Mouse (Mus musculus) forebrain, embryonic 12.5 days (tissue): ENCODE measurements around the gene Gmds. TPM values are rescaled to one million over a fixed set of nuclear protein-coding genes. Genes with fewer than 3 reads are reported as not detected.

Experiments
- ATAC-seq: fragments of 200-750 bp; cut with Nextera tagmentation; 2 replicates; pipeline ENCODE4 v1.8.0; 2017; ENCODE audit warnings: moderate TSS enrichment; ENCODE audit not compliant: low FRiP score
- H3K27ac ChIP-seq: fragments of 300-500 bp; sonication (generic); 2 replicates; pipeline ENCODE4 v1.5.1; 2016; ENCODE audit warnings: mild to moderate bottlenecking
- H3K27me3 ChIP-seq: fragments of 300-500 bp; sonication (generic); 2 replicates; pipeline ENCODE4 v1.6.1; 2016; ENCODE audit warnings: mild to moderate bottlenecking
- H3K36me3 ChIP-seq: fragments of 300-500 bp; sonication (generic); replicated peaks from 2 replicates; pipeline ENCODE4 v1.6.1; 2016; ENCODE audit warnings: mild to moderate bottlenecking
- H3K4me1 ChIP-seq: fragments of 300-500 bp; sonication (generic); 2 replicates; pipeline ENCODE4 v1.6.1; 2016
- H3K4me2 ChIP-seq: fragments of 300-500 bp; sonication (generic); 2 replicates; pipeline ENCODE4 v1.6.1; 2016; ENCODE audit warnings: mild to moderate bottlenecking, moderate library complexity
- H3K4me3 ChIP-seq: fragments of 300-500 bp; sonication (generic); replicated peaks from 2 replicates; pipeline ENCODE4 v1.5.1; 2016; ENCODE audit warnings: mild to moderate bottlenecking
- H3K9ac ChIP-seq: fragments of 300-500 bp; sonication (generic); 2 replicates; pipeline ENCODE4 v1.6.1; 2016; ENCODE audit warnings: mild to moderate bottlenecking
- H3K9me3 ChIP-seq: fragments of 300-500 bp; sonication (generic); 2 replicates; pipeline ENCODE4 v1.6.1; 2016
- WGBS: fragments of 180-500 bp; shearing (Covaris S2); methylation state at CpG from one replicate; pipeline ENCODE4 v1.1.7; 2016; 5-methylcytosine and 5-hydroxymethylcytosine counted together
- polyA plus RNA-seq: library from polyadenylated mRNA; unstranded; fragments of >200 nt; fragmentation: Nextera tagmentation; extraction: Ambion mirVana; gene quantifications from 2 replicates; pipeline ENCODE4 v1.2.1, GENCODE M21; 2016

The Gmds gene
- polyA plus RNA-seq, 1 experiment from 2014 or later: 31.4 TPM

- no peaks in the 10 kb centered on the region for H3K27me3 ChIP-seq
- no peak overlapping the region for H3K27ac ChIP-seq
- no peaks in the 10 kb centered on the region for H3K4me1 ChIP-seq
- H3K4me2 ChIP-seq: no peak overlapping the region
- no peak overlapping the region for H3K4me3 ChIP-seq
- no peak for ATAC-seq
- H3K9me3 ChIP-seq: no peaks in the 10 kb centered on the region
- H3K36me3 ChIP-seq: no peaks in the 10 kb centered on the region
- H3K9ac ChIP-seq: no peak overlapping the region
- WGBS: 83% methylated on average over 4 of the region's 4 CpGs
Measured at GRCm38 (mm10) chr13:32252276-32252675, 86.3 kb downstream of the Gmds start.

GRCm38 (mm10) chr13:32242200-32242599, 96.3 kb downstream of the Gmds start:
- H3K9ac ChIP-seq: no peak overlapping the region
- no peak for ATAC-seq

DNA sequence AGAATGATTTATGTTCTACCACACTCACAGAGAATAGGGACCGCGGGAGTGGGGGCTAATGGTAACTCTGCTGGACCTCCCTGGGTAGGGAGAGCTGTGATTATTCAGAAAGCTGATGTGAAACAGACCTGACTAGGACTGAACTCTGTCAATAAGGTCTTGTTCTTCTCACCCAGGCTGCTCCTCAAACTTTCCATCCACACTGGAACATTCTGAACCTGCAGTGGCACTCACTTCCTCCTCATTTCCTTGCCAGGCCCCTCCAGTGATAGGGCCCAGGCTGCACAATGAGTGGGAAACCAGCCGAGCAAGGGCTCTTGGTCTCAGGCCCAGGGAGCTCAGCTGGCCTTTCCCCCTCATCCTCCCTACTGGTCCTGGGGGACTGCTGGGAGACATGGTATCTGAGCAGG, 102.3 kb downstream of the Gmds start:
- Histone ChIP-seq H3K4me1 (no peaks in the 10 kb centered on the region), H3K4me3 (no peak overlapping the region), H3K36me3 (no peaks in the 10 kb centered on the region), H3K9ac (no peak overlapping the region), H3K9me3 (no peaks in the 10 kb centered on the region), H3K4me2 (no peak overlapping the region), H3K27me3 (no peaks in the 10 kb centered on the region), H3K27ac (no peak overlapping the region)
- 71% methylated on average over 3 of the region's 3 CpGs for WGBS
- no peak for ATAC-seq

More at GRCm38 (mm10) chr13:32242200-32242599, 96.3 kb downstream of the Gmds start:
- Histone ChIP-seq H3K9me3 (no peaks in the 10 kb centered on the region), H3K4me1 (no peaks in the 10 kb centered on the region), H3K27ac (no peak overlapping the region), H3K36me3 (no peaks in the 10 kb centered on the region), H3K27me3 (no peaks in the 10 kb centered on the region), H3K4me3 (no peak overlapping the region), H3K4me2 (no peak overlapping the region)
- 75% methylated on average over 4 of the region's 4 CpGs for WGBS

DNA sequence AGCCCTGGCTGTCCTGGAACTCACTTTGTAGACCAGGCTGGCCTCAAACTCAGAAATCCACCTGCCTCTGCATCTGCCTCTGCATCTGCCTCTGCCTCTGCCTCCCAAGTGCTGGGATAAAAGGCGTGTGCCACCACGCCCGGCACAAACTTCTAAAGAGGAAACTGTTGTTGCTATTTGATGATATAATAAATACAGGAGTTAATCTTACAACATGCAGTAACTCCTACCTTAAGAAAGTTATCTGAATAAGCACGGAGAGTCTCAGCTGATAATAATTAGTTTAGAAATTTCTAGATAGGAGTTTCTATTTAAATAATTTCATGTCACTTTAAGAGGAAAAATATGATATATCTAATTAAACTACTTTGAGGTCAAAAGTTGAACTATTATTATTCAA, 103.5 kb downstream of the Gmds start:
- H3K9ac ChIP-seq: no peak overlapping the region
- no peaks in the 10 kb centered on the region for H3K4me1 ChIP-seq
- no peak overlapping the region for H3K27ac ChIP-seq
- WGBS: 90% methylated on average over 4 of the region's 4 CpGs
- H3K4me2 ChIP-seq: no peak overlapping the region
- ATAC-seq: no peak
- no peak overlapping the region for H3K4me3 ChIP-seq
- H3K9me3 ChIP-seq: no peaks in the 10 kb centered on the region
- H3K27me3 ChIP-seq: no peaks in the 10 kb centered on the region
- H3K36me3 ChIP-seq: no peaks in the 10 kb centered on the region

GRCm38 (mm10) chr13:32234019-32234418, 104.5 kb downstream of the Gmds start:
- Histone ChIP-seq H3K9me3 (no peaks in the 10 kb centered on the region), H3K4me1 (no peaks in the 10 kb centered on the region), H3K27ac (no peak overlapping the region), H3K4me3 (no peak overlapping the region), H3K9ac (no peak overlapping the region), H3K4me2 (no peak overlapping the region), H3K36me3 (no peaks in the 10 kb centered on the region), H3K27me3 (no peaks in the 10 kb centered on the region)
- 83% methylated on average over 9 of the region's 9 CpGs for WGBS
- no peak for ATAC-seq

DNA sequence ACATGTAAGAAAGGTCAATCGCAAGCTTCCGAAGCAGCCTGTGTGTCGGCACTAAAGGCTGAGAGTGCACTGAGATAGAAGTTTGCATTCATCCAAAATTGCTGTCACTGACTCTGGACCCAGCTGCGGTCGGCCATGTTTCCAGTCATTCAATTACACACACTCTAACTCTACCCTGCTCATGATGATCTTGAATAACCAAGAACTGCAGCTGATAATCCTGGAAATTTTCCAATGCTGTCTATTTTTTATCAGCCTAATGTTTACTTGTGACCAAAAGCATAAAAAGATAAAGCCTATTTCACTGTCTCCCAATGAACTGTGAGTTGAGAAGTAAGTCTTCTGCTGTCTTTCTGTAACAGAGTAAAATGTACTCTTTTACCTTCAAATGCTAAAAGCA, 106.1 kb downstream of the Gmds start:
- Histone ChIP-seq H3K4me2 (no peak overlapping the region), H3K27ac (no peak overlapping the region), H3K4me3 (no peak overlapping the region), H3K4me1 (no peaks in the 10 kb centered on the region), H3K9me3 (no peaks in the 10 kb centered on the region), H3K36me3 (no peaks in the 10 kb centered on the region), H3K9ac (no peak overlapping the region), H3K27me3 (no peaks in the 10 kb centered on the region)
- 90% methylated on average over 5 of the region's 5 CpGs for WGBS
- ATAC-seq: no peak

GRCm38 (mm10) chr13:32231956-32232355, 106.6 kb downstream of the Gmds start:
- no peak overlapping the region for H3K4me3 ChIP-seq
- no peak overlapping the region for H3K9ac ChIP-seq
- 91% methylated on average over 5 of the region's 5 CpGs for WGBS
- H3K27ac ChIP-seq: no peak overlapping the region
- no peak for ATAC-seq
- H3K4me2 ChIP-seq: no peak overlapping the region
- no peaks in the 10 kb centered on the region for H3K9me3 ChIP-seq
- H3K36me3 ChIP-seq: no peaks in the 10 kb centered on the region
- H3K4me1 ChIP-seq: no peaks in the 10 kb centered on the region
- no peaks in the 10 kb centered on the region for H3K27me3 ChIP-seq

GRCm38 (mm10) chr13:32227874-32228562, 110.5 kb downstream of the Gmds start:
- H3K9ac ChIP-seq: no peak overlapping the region
- H3K9me3 ChIP-seq: no peaks in the 10 kb centered on the region
- H3K4me2 ChIP-seq: no peak overlapping the region
- H3K27me3 ChIP-seq: no peaks in the 10 kb centered on the region
- no peak overlapping the region for H3K4me3 ChIP-seq
- no peaks in the 10 kb centered on the region for H3K36me3 ChIP-seq
- WGBS: 78% methylated on average over 6 of the region's 6 CpGs
- H3K27ac ChIP-seq: no peak overlapping the region
- H3K4me1 ChIP-seq: no peaks in the 10 kb centered on the region
- ATAC-seq: no peak

GRCm38 (mm10) chr13:32217647-32218046, 120.9 kb downstream of the Gmds start:
- H3K27ac ChIP-seq: no peak overlapping the region
- no peak for ATAC-seq
- no peak overlapping the region for H3K9ac ChIP-seq
- no peak overlapping the region for H3K4me3 ChIP-seq
- no peaks in the 10 kb centered on the region for H3K27me3 ChIP-seq
- no peak overlapping the region for H3K4me2 ChIP-seq
- H3K4me1 ChIP-seq: no peaks in the 10 kb centered on the region
- no peaks in the 10 kb centered on the region for H3K9me3 ChIP-seq
- WGBS: 88% methylated on average over 2 of the region's 2 CpGs
- H3K36me3 ChIP-seq: no peaks in the 10 kb centered on the region

GRCm38 (mm10) chr13:32213702-32214452, 124.7 kb downstream of the Gmds start:
- ATAC-seq: peak; percentile 49
- Histone ChIP-seq H3K36me3 (no peaks in the 10 kb centered on the region), H3K9ac (no peak overlapping the region), H3K4me1 (no peaks in the 10 kb centered on the region), H3K9me3 (no peaks in the 10 kb centered on the region), H3K4me3 (no peak overlapping the region), H3K27me3 (no peaks in the 10 kb centered on the region), H3K4me2 (no peak overlapping the region), H3K27ac (no peak overlapping the region)
- WGBS: 53% methylated on average over 9 of the region's 9 CpGs

DNA sequence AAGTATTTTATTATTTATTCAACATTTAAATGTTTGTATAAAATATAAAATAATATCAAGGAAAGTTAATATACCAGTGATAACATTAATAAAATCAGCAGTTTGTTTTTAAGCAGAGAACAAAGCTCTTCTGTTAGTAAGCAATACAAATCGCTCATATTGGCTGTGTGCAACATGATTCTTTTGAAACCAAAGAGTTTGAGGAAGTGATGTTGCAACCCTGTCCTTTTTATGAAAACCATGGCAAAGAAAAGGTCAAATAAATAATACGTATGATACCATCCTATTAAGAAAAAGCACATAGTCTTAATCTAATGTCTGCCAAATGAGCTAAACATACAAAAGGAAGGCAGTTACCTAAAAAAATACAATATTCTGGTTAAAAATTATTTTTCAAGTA, 126.4 kb downstream of the Gmds start:
- H3K27ac ChIP-seq: no peak overlapping the region
- no peak overlapping the region for H3K4me3 ChIP-seq
- no peaks in the 10 kb centered on the region for H3K36me3 ChIP-seq
- WGBS: 76% methylated on average over 2 of the region's 2 CpGs
- no peaks in the 10 kb centered on the region for H3K9me3 ChIP-seq
- H3K4me2 ChIP-seq: no peak overlapping the region
- H3K27me3 ChIP-seq: no peaks in the 10 kb centered on the region
- H3K9ac ChIP-seq: no peak overlapping the region
- H3K4me1 ChIP-seq: no peaks in the 10 kb centered on the region
- no peak for ATAC-seq

DNA sequence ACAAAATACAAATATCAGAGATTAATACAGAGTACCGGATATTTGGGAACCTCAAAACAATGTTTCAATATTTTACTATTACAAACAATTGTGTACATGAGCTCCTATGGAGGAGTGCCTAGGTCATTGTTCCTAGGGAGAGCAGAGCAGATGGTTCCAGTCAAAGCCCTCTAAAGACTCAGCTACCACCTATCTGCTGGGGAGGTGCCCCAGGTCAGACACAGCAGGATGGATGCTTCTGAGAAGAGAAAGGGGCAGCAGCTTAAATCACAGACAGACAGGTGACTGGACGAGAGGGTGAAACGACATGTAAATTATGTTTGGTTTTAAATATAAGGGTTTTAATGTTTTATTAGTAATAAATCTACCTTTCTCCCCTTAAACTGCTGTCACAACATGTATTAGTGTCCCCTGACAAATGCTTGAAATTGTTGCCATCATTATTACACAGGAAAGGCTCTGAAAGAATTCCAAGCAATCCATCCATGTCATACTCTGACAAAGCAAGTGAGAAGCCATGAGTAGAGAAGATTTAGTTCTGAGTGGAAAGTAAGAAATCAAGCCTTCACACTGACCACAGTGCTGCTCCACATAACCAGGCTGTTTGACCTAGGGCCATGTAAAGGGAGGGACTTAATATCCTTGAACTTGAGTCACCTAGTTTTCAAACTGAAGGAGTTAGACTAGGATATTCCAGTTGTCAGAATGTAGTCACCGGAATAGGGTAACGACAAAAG, 131.2 kb downstream of the Gmds start:
- no peaks in the 10 kb centered on the region for H3K36me3 ChIP-seq
- no peak for ATAC-seq
- H3K4me2 ChIP-seq: no peak overlapping the region
- no peak overlapping the region for H3K9ac ChIP-seq
- no peak overlapping the region for H3K4me3 ChIP-seq
- no peaks in the 10 kb centered on the region for H3K4me1 ChIP-seq
- 79% methylated on average over 5 of the region's 5 CpGs for WGBS
- H3K27ac ChIP-seq: no peak overlapping the region
- H3K9me3 ChIP-seq: no peaks in the 10 kb centered on the region
- no peaks in the 10 kb centered on the region for H3K27me3 ChIP-seq
